Mouse (Mus musculus) G1E (cell line): Measurements from ENCODE around the gene Smap1. TPM values are rescaled to one million over a fixed set of nuclear protein-coding genes. Genes with fewer than 3 reads are reported as not detected.
A peak's percentile ranks its signal among the peaks of the same experiment; 100 is the strongest.

Experiments used
- ATAC-seq: 2 replicates; pipeline ENCODE4 v1.8.0; 2016; ENCODE audit warnings: mild to moderate bottlenecking; ENCODE audit not compliant: insufficient number of reproducible peaks, poor library complexity, low FRiP score, severe bottlenecking; ENCODE audit errors: extremely low read depth
- DNase-seq: peaks from one replicate; pipeline ENCODE4 v3.0.0; 2012; ENCODE audit warnings: low spot score
- H3K27me3 ChIP-seq: 2 replicates; pipeline ENCODE4 v1.6.1; 2012; ENCODE audit warnings: mild to moderate bottlenecking, low read length, inconsistent platforms; ENCODE audit not compliant: insufficient read depth
- H3K36me3 ChIP-seq: replicated peaks from 2 replicates; pipeline ENCODE3; 2012; ENCODE audit warnings: mild to moderate bottlenecking, inconsistent platforms
- H3K4me1 ChIP-seq: 2 replicates; pipeline ENCODE4 v1.6.1; 2012; ENCODE audit warnings: low read depth, low read length, inconsistent platforms, mixed read lengths; ENCODE audit not compliant: insufficient read depth
- H3K4me3 ChIP-seq: 2 replicates; pipeline ENCODE4 v1.5.1; 2012; ENCODE audit warnings: low read depth, mild to moderate bottlenecking, inconsistent platforms, low read length, moderate library complexity, mixed read lengths
- H3K9me3 ChIP-seq: replicated peaks from 2 replicates; pipeline ENCODE4 v1.6.1; 2012; ENCODE audit warnings: inconsistent platforms
- CTCF ChIP-seq: IDR thresholded peaks from 2 replicates; pipeline ENCODE4 v1.5.1; 2012; ENCODE audit warnings: low read depth, low read length, inconsistent platforms, mixed read lengths
- GATA1 ChIP-seq: IDR thresholded peaks from 2 replicates; pipeline ENCODE4 v1.6.1; 2012; ENCODE audit warnings: borderline replicate concordance, low read length, inconsistent platforms, mixed read lengths
- GATA2 ChIP-seq: IDR thresholded peaks from 2 replicates; pipeline ENCODE4 v1.6.1; 2012; ENCODE audit warnings: low read depth, low read length, inconsistent platforms, borderline replicate concordance
- POLR2AphosphoS5 ChIP-seq: IDR thresholded peaks from 2 replicates; pipeline ENCODE4 v1.6.1; 2012; ENCODE audit warnings: low read depth, low read length, inconsistent platforms; ENCODE audit not compliant: insufficient replicate concordance
- TAL1 ChIP-seq: conservative IDR thresholded peaks from 2 replicates; pipeline ENCODE4 v1.6.1; 2012; ENCODE audit warnings: low read depth, low read length, inconsistent platforms, mixed read lengths
- polyA plus RNA-seq: library from polyadenylated mRNA; stranded (reverse); fragments of >175 nt; gene quantifications from 2 replicates; pipeline ENCODE4 v1.2.3, GENCODE M21; 2012
- total RNA-seq, 2 experiments: library from RNA; stranded (forward) in 1 of 2; stranded (reverse) in 1 of 2; fragments of 200-1000 nt in 1 of 2; fragments of >200 nt in 1 of 2; fragmentation: Nextera tagmentation in 1 of 2; gene quantifications; 2 replicates each; pipeline ENCODE4 v1.2.3; 2014 to 2017

The Smap1 gene
- total and polyA plus RNA-seq, 3 experiments, result 34.7 to 382 (median 98.0) TPM

- Histone ChIP-seq H3K4me1 (peaks cover 3% of the 10 kb centered on the region; the same call in 1 of the 2 replicates), H3K36me3 (peaks cover 88% of the 10 kb centered on the region)
Measured at GRCm38 (mm10) chr1:23845007-23845406, 77.1 kb downstream of the Smap1 start.

DNA sequence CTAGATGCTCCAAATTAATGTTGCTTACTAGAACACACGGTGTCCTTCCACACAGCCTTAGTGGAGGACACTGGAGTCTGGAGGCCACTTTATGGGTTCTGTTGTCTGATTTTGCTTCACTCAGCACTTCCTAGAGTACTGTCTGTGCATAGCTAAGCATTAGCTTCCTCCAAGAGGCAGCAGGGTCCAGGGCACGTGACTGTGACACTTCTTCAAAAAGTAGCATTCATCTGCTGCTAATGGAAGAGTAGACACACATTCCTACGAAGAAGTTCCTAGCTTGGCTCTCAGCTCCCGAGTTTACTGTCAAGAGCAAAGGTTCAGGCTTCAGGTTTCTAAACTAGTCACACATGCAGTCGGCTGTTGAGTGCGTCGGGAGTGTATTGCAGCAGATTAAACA, 78.3 kb downstream of the Smap1 start:
- Histone ChIP-seq H3K9me3 (no peaks in the 10 kb centered on the region), H3K27me3 (no peaks in the 10 kb centered on the region), H3K36me3 (peaks cover 88% of the 10 kb centered on the region), H3K4me1 (peaks cover 11% of the 10 kb centered on the region; the same call in 1 of the 2 replicates), H3K4me3 (no peak overlapping the region)
- ATAC-seq, result no peak
- no peak for DNase-seq
- no peak for TF ChIP-seq TAL1
- TF ChIP-seq GATA2, result no peak
- no peak for TF ChIP-seq POLR2AphosphoS5
- TF ChIP-seq GATA1, result no peak
- TF ChIP-seq CTCF, result no peak

More at GRCm38 (mm10) chr1:23845007-23845406, 77.1 kb downstream of the Smap1 start:
- DNase-seq, result no peak
- Histone ChIP-seq H3K4me3 (no peak overlapping the region), H3K27me3 (no peaks in the 10 kb centered on the region), H3K9me3 (no peaks in the 10 kb centered on the region)
- TF ChIP-seq CTCF (no peak), GATA1 (no peak), GATA2 (no peak), POLR2AphosphoS5 (no peak), TAL1 (no peak)
- ATAC-seq, result no peak

DNA sequence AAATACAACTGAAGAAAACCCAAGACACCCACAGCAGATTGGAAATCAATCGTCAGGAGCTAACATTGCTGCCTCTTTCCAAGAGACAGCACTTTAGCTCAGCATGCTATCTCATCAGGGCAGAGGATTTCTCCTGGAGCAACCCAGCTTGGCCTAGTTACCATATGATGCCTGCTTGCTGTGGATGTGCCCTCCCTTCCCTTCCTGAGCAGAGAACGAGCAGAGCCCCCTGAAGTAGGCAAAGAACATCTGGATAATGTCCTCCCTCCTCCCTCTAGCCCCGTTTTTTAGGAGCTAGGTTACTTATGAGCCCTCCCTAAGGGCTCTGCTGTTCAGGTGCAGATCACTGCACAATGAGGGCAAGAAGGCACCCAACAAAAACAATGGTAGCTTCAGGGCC, 79.5 kb downstream of the Smap1 start:
- TF ChIP-seq POLR2AphosphoS5, result no peak
- no peak for TF ChIP-seq TAL1
- no peak for TF ChIP-seq GATA1
- TF ChIP-seq GATA2, result no peak
- TF ChIP-seq CTCF, result no peak
- Histone ChIP-seq H3K27me3 (no peaks in the 10 kb centered on the region), H3K9me3 (no peaks in the 10 kb centered on the region), H3K4me1 (peaks cover 18% of the 10 kb centered on the region), H3K36me3 (peaks cover 78% of the 10 kb centered on the region), H3K4me3 (no peak overlapping the region)
- DNase-seq (no peak), ATAC-seq (no peak)

DNA sequence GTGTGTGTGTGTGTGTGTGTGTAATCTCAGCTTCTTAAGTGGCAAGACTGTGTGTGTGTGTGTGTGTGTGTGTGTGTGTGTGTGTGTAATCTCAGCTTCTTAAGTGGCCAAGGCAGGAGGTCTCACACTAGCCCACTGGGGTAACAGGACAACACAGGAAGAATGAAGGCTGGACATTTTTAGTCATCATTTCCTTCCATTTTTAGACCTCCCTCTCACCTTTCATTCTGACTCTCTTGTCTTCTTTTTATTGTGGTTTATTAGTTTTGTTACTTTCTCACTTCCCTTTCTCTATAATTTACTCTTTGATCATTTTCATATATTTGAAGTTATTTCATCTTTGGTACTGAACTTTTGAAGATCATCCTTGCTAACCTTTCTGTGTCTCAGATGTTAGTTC, 81.2 kb downstream of the Smap1 start:
- TF ChIP-seq POLR2AphosphoS5, result no peak
- no peak for TF ChIP-seq GATA1
- TF ChIP-seq CTCF, result no peak
- no peak for TF ChIP-seq TAL1
- no peak for TF ChIP-seq GATA2
- no peaks in the 10 kb centered on the region for H3K27me3 ChIP-seq
- no peak overlapping the region for H3K4me3 ChIP-seq
- DNase-seq, result no peak
- no peak for ATAC-seq
- H3K36me3 ChIP-seq, result peaks cover 66% of the 10 kb centered on the region
- no peaks in the 10 kb centered on the region for H3K9me3 ChIP-seq
- H3K4me1 ChIP-seq, result peaks cover 35% of the 10 kb centered on the region

DNA sequence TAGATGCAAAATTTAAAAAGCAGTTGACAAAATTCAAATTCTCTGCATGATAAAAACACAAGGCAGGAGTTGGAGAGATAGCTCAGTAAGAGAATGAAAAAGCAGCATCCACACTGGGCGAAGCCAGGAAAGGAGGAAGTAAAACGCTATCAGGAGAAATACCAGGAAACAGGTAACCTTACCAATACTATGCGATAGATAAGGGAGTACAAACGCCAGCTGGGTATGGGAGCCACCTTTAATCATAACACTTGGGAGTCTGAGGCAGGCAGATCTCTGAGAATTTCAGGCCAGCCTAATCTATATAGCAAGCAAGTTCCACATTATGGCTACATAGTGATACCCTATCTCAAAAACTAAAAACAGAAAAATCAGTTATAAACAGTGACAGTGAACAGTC, 85.5 kb downstream of the Smap1 start:
- ATAC-seq (peak; percentile 85), DNase-seq (peak; percentile 42)
- TF ChIP-seq CTCF (no peak), GATA1 (no peak), TAL1 (peak; percentile 63)
- H3K4me3 ChIP-seq, result no peak overlapping the region; the same call in 1 of the 2 replicates
- no peaks in the 10 kb centered on the region for H3K27me3 ChIP-seq
- no peaks in the 10 kb centered on the region for H3K9me3 ChIP-seq
- peaks cover 34% of the 10 kb centered on the region for H3K36me3 ChIP-seq
- peaks cover 64% of the 10 kb centered on the region for H3K4me1 ChIP-seq

DNA sequence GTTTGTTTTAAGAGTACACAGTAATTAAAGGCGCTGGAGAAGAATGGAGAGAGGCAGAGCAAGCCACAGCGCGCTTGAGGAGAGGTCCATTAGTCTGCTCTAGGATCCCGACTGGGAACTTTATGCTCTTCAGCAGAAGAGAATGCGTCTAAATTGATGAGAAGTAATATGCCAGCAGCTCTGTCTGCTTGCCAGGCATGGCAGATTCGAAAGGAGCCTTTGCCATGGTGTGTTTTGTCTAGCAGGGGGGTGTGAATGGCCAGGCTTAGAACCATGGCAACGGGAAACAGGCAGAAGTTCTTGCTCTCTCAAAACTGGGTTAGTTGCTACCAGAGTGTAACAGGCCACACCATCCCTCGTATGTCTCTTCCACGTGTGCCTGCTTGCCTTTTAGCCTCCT, 87.3 kb downstream of the Smap1 start:
- no peak overlapping the region for H3K4me3 ChIP-seq
- no peak for ATAC-seq

GRCm38 (mm10) chr1:23834246-23834645, 87.9 kb downstream of the Smap1 start:
- Histone ChIP-seq H3K4me1 (peaks cover 61% of the 10 kb centered on the region), H3K36me3 (peaks cover 18% of the 10 kb centered on the region), H3K27me3 (no peaks in the 10 kb centered on the region), H3K9me3 (no peaks in the 10 kb centered on the region), H3K4me3 (no peak overlapping the region)
- TF ChIP-seq CTCF (no peak), POLR2AphosphoS5 (no peak), GATA1 (no peak), TAL1 (no peak), GATA2 (no peak)
- DNase-seq (no peak), ATAC-seq (no peak)

More for the DNA sequence above, 87.3 kb downstream of the Smap1 start:
- Histone ChIP-seq H3K9me3 (no peaks in the 10 kb centered on the region), H3K27me3 (no peaks in the 10 kb centered on the region), H3K36me3 (peaks cover 23% of the 10 kb centered on the region), H3K4me1 (peaks cover 60% of the 10 kb centered on the region)
- DNase-seq, result no peak
- TF ChIP-seq TAL1, result no peak
- no peak for TF ChIP-seq POLR2AphosphoS5
- no peak for TF ChIP-seq GATA1
- TF ChIP-seq GATA2, result no peak
- no peak for TF ChIP-seq CTCF
